Mouse (Mus musculus) liver, adult (tissue): Measurements from ENCODE around the gene Slc38a9.

Source experiments
- GATA4 ChIP-seq: IDR thresholded peaks from 2 replicates; pipeline ENCODE4 v1.6.1; 2014; ENCODE audit warnings: mild to moderate bottlenecking, low read length; ENCODE audit not compliant: insufficient replicate concordance

Gene Slc38a9

DNA sequence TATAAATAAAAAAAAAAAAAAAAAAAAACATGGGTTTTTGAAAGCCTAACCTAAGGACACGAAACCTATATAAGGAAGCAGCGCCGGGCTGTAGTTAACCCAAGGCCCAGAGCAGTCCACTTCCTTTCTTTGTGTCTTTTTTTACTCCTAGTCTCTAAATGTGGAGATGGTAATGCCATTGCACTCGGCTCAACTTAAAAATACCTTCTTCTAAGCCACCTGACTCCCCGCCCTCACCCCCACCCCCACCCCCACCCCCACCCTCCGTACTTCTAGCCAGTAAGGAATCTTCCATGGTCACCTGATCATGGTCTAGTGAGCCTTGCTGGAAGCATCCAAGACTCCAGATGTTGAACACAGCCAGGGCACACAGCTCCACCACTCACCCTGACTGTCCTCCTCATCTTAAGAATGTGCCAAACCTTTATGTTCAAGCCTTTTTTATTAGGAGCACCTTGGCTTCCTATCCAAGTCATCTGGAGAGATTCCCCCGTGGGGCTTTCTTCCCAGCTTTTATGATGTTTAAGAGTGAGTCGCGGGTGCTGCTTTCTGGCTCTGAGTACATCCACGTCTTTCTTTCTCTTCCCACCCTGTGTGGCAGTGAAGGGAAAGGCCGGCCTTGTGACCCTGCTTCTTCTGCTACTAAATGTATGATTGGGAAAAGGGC lies 91.9 kb downstream of the Slc38a9 start:
- TF ChIP-seq GATA4: no peak

- peak; percentile 90 for TF ChIP-seq GATA4
Observed at GRCm38 (mm10) chr13:112753522-112753921, 93.0 kb downstream of the Slc38a9 start.

DNA sequence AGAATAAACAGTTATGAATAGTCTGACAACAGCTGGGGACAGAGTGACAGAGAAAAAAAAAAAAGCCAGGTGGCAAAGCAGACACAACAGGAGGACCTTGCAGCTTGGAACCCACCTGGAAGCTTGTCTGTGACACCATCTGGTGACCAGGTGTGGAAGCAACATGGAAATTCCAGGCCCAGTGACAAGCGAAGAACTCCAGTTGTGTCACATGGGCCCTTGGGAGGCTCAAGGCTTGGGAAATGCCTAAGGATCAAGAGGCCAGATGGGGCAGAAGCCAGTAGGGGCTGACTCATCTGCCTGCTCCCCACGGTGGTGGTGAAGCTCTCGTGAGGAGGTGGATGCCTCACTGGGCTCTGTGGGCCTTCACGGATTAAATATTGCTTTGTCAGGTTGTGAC lies 94.3 kb downstream of the Slc38a9 start:
- no peak for TF ChIP-seq GATA4

DNA sequence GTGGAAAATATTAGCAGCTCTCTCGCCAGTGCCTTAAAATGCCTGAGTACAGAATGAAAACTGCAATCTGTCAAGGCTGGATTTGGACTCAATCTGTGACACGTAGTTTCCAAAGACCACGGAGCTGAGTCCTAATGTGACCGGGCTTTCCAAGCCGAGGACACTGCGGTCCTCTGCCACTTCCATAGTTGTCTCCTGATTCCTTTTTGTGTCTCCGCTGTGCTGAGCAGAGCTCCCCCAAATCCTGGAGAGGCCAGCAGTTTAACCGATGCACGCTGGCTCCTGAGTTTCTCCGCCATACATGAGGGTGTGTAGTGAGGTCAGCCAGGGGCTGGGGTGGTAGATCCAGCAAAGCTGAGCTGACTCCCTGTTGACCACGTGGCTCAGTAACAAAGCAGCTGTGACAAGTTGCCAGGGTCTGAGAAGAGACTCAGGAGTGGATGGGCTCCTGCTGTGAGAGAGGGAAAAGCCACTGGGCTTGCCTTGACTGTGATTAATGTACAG lies 95.0 kb downstream of the Slc38a9 start:
- TF ChIP-seq GATA4: no peak

- TF ChIP-seq GATA4: no peak
Observed at GRCm38 (mm10) chr13:112757395-112757794, 96.8 kb downstream of the Slc38a9 start.

DNA sequence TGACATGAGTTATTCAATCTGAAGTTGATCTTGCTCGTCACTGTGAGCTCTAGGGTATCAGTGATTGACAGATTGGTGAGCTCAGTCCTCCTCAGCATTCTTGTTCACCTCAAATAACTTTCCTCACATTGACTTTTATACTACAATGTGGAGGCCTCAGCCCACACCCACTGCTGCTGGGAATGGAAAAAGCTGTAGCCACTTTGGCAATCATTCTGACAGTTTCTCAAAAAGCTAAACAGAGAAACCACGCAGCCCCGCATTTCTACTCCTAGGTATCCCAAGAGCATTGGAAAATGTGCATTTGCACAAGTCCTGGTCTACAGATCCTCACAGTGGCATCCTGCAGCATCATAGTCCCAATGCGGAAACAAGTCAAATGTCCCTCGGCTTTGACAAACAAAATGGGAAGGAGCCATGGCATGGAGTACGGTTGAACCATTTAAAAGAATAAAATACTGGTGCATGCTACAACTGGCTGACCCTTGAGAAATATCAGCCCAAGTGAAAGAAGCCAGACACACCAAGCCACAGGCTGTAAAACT lies 98.1 kb downstream of the Slc38a9 start:
- TF ChIP-seq GATA4: no peak

DNA sequence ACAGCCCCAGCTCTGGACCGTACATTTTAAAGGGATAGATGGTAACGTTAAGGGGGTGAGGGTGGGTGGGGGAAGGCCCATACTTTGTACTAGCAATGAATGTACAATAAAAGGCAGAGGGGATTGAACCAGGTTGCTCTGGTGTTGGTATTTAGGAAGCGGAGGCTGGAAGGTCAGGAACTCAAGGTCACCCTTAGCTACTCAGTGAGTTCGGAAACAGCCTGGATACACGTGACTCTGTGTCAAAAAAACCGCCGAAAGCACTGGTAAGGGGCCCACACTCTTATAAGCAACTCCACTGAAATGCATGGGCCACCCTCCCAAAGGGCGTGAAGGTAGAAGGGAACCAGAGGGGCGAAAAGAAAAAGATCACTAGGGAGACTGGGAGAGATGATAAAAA lies 98.8 kb downstream of the Slc38a9 start:
- TF ChIP-seq GATA4: no peak

GRCm38 (mm10) chr13:112759777-112760537 lies 99.4 kb downstream of the Slc38a9 start:
- no peak for TF ChIP-seq GATA4

DNA sequence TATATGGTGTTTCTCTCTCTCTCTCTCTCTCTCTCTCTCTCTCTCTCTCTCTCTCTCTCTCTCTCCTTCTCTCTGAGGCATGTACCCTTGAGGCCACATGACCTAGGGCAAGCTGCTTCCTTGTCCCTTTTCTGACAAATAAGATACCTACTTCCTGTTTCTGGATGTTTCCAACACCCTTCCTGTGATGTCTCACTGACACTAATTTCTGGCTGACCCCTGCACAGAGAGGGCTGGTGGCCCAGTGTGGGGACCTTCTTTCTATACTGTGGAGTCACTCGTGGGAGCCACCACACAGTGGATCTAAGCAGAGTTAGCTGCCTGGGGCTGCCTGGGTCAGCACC lies 100.0 kb downstream of the Slc38a9 start:
- peak; percentile 42; the same call in 1 of the 2 replicates for TF ChIP-seq GATA4

DNA sequence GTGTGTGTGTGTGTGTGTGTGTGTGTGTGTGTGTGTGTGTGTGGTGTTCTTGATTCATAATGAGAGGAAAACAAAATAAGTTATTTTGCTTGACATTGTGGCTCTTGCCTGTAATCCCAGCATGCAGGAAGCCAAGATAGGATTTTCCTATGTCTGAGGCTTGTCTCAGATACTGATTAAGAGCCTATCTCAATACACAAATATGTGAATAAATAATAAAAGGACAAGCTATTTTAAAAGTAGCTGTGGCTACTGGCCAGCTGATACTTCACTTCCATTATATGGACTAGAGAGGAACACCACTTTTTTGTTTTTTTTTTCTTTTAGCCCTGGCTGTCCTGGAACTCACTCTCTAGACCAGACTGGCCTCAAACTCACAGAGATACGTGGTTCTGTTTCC lies 101.2 kb downstream of the Slc38a9 start:
- peak; percentile 96 for TF ChIP-seq GATA4

DNA sequence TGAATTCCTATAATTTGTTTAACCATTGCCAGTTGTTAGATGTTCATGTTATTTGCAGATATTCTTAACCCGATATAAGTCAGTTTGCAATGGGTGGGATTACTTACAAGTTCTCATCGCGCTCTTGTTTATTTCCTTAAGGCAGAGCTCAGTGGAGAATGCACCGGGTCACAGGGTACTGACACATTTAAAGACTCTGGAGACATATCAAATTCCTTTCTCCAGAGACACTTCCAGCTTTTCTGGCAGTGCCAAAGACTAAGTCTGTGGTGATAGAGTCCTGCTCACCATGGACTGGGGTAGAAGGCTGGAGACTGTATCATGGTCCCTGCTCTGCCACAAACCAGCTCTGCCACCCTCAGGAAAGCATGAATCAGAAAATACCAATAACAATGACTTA lies 102.0 kb downstream of the Slc38a9 start:
- TF ChIP-seq GATA4: no peak

DNA sequence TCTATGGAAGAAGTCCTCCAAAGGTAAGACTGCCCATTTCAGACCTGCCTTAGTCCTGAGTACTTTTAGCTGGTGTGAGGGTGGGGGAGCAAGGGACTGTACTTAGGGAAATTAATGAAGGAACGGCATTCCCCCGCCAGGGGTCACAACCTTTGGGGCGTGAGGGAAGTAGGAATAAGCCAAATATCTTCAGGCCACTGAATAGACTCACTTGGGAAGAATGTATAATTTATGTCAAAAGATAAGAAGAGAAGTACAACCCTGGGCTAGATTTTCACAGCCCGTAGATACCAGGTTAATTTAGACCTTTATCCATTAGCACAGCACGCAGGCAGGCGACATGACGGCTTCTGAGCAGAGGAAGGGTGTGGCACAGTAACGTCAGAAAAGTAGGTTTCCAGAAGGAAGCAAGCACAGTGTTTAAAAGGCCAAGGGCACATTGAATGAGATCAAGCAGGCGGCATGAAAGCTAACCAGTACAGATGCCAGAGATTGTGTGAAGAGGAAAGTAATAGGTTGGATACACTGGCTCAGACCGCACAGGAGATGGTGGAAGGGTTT lies 103.1 kb downstream of the Slc38a9 start:
- TF ChIP-seq GATA4: no peak

DNA sequence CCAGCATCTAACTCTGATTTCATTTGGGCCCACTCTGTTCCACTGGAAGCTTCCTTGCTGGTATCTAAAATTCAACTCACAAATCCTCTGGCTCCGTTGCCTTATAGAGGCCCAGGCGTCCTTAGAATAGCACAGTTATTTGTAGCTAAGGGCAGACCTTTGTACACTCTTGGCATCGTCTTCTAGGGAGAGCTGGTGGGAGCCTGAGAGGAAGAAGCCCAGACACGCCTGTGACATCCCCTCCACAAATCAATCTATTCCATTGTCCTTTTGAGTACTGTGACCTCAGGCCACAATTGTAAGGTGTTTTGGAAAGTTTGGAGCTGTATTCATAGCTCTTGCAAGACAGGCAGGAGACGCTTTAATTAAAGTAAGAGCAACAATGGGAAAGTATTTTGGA lies 104.0 kb downstream of the Slc38a9 start:
- no peak for TF ChIP-seq GATA4

DNA sequence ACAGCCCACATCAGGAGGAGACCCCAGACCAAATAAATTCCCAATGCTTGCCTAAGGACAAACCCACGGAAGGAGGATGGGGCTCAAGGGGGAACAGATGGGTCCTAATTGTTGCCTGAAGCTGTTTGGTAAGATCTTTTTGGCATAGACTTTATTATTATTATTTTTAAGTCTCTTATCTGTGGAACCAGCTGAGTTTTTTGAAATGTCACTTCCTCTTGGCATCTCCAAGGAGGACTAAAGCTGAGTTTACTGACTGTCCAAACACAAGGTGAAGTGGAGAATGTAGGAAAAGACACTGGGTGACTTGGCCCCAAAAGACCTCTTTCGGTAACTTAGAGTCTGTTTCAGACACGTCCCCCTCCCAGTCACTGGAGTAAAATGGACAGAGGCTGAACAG lies 105.1 kb downstream of the Slc38a9 start:
- 0 out of 2 replicates have a peak, but pooled peaks have one; percentile 13 for TF ChIP-seq GATA4

DNA sequence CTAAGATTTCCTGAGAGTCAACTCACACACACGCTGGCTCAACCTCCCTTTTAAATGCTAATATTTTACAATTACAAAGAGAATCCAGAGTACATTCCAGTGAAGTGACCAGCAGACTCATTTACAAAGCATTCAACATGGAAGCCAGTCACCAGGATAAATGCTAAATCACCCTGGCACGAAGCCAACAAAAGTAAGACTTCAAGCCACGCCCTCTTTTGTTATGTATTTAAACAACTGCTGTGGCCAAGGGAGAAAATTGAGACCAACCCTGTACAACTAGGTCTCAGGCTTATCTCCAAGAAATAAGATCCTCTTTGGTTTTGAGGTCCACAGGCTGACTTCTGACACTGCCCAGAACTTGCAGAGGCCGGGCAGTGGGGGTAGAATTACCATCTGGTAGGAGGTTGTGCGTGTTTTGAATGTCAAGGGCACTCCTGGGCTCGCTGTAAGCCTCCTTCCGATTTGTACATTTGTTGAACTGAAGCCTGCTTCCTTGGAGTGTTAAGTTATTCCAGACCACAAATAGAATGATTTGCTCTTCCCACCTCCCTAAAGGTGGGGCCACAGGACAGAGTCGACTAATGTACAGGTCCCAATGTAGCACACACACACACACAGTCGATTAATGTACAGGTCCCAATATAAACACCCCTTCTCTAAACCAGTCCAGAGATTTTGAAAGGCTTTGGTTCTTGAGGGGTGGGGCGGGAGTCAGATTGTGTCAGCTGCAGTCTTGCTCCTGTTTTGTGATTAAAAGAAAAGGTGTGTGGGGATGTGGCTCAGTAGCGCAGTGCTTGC lies 110.2 kb downstream of the Slc38a9 start:
- no peak for TF ChIP-seq GATA4

- no peak for TF ChIP-seq GATA4
Observed at GRCm38 (mm10) chr13:112771447-112772208, 111.1 kb downstream of the Slc38a9 start.
